Mouse (Mus musculus) lung, embryonic 15.5 days (tissue): ENCODE data around the gene Vipr1. TPM values are rescaled to one million over a fixed set of nuclear protein-coding genes. Genes with fewer than 3 reads are reported as not detected.
A peak's percentile ranks its signal among the peaks of the same experiment; 100 is the strongest.

Experiments used
- ATAC-seq: fragments of 200-750 bp; cut with Nextera tagmentation; 2 replicates; pipeline ENCODE4 v1.8.0; 2017; ENCODE audit warnings: moderate number of reproducible peaks, borderline replicate concordance; ENCODE audit not compliant: low FRiP score, low TSS enrichment; ENCODE audit errors: extremely low read depth
- H3K27ac ChIP-seq: fragments of 300-500 bp; sonication (generic); 2 replicates; pipeline ENCODE4 v1.5.1; 2015; ENCODE audit warnings: moderate library complexity, mild to moderate bottlenecking, inconsistent platforms
- H3K27me3 ChIP-seq: fragments of 300-500 bp; sonication (generic); 2 replicates; pipeline ENCODE4 v1.6.1; 2015; ENCODE audit warnings: inconsistent platforms
- H3K36me3 ChIP-seq: fragments of 300-500 bp; sonication (generic); 2 replicates; pipeline ENCODE4 v1.6.1; 2015; ENCODE audit warnings: inconsistent platforms
- H3K4me1 ChIP-seq: fragments of 300-500 bp; sonication (generic); 2 replicates; pipeline ENCODE4 v1.6.1; 2015; ENCODE audit warnings: inconsistent platforms
- H3K4me2 ChIP-seq: fragments of 300-500 bp; sonication (generic); 2 replicates; pipeline ENCODE4 v1.6.1; 2015; ENCODE audit warnings: inconsistent platforms, mild to moderate bottlenecking, moderate library complexity
- H3K4me3 ChIP-seq: fragments of 300-500 bp; sonication (generic); 2 replicates; pipeline ENCODE4 v1.5.1; 2015; ENCODE audit warnings: mild to moderate bottlenecking, inconsistent platforms
- H3K9ac ChIP-seq: fragments of 300-500 bp; sonication (generic); 2 replicates; pipeline ENCODE4 v1.6.1; 2015; ENCODE audit warnings: inconsistent platforms
- H3K9me3 ChIP-seq: fragments of 300-500 bp; sonication (generic); 2 replicates; pipeline ENCODE4 v1.6.1; 2016; ENCODE audit warnings: inconsistent platforms
- WGBS: fragments of 180-500 bp; shearing (Covaris S2); methylation state at CpG from one replicate; pipeline ENCODE4 v1.1.7; 2015; 5-methylcytosine and 5-hydroxymethylcytosine counted together
- polyA plus RNA-seq: library from polyadenylated mRNA; unstranded; fragments of >200 nt; fragmentation: Nextera tagmentation; extraction: Ambion mirVana; gene quantifications from 2 replicates; pipeline ENCODE4 v1.2.1, GENCODE M21; 2015

The Vipr1 gene
- polyA plus RNA-seq, 1 experiment from 2014 or later: 0.30 TPM

DNA sequence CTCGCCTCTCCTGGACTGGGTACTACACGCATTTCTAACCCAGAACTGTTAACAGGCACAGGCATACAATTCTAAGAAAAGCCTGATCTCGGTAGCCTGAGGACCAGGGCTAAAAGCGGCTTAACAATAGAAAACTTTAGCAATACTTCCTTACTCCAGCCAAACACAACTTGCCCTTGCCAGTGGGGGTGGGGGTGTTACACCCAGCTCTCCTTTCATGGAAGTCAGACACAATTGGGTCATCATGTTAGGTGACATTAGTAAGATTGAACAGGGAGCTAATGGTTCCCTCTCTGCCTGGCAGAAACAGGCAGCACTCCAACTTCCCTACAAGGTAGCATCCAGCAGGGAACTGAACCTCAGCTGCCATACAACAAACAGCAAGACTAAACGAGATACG, 33.1 kb upstream of the Vipr1 start:
- Histone ChIP-seq H3K27me3 (no peaks in the 10 kb centered on the region), H3K9ac (no peak overlapping the region), H3K9me3 (no peaks in the 10 kb centered on the region), H3K4me2 (no peak overlapping the region), H3K4me3 (no peak overlapping the region), H3K27ac (no peak overlapping the region), H3K36me3 (no peaks in the 10 kb centered on the region), H3K4me1 (no peaks in the 10 kb centered on the region)
- ATAC-seq: no peak
- WGBS: 64% methylated on average over 6 of the region's 6 CpGs

DNA sequence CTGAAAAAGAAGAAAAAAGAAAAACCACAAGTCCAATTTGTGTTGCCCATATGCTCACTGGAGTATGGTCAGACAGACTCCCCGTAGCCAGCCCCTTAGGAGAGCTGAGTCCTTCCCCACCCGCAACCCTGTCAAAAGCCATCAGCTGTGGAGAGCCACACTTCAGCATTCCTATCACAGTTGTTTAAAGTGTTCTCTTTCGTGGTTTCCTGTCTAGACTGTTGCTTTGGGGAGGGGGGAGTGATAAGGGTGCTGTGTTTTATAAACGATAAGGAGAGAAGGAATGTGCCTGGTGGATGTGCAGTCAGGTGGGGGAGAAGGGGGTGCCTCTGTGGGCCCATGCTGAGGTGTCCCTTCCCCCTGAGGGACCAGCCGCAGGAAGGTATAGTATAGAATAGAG, 29.3 kb upstream of the Vipr1 start:
- Histone ChIP-seq H3K4me1 (no peaks in the 10 kb centered on the region), H3K27ac (no peak overlapping the region), H3K36me3 (no peaks in the 10 kb centered on the region), H3K27me3 (no peaks in the 10 kb centered on the region), H3K4me3 (no peak overlapping the region), H3K4me2 (no peak overlapping the region), H3K9me3 (no peaks in the 10 kb centered on the region), H3K9ac (no peak overlapping the region)
- 0 out of 2 replicates have a peak, but pooled peaks have one; percentile 19 for ATAC-seq
- WGBS: 6% methylated on average over 5 of the region's 5 CpGs

DNA sequence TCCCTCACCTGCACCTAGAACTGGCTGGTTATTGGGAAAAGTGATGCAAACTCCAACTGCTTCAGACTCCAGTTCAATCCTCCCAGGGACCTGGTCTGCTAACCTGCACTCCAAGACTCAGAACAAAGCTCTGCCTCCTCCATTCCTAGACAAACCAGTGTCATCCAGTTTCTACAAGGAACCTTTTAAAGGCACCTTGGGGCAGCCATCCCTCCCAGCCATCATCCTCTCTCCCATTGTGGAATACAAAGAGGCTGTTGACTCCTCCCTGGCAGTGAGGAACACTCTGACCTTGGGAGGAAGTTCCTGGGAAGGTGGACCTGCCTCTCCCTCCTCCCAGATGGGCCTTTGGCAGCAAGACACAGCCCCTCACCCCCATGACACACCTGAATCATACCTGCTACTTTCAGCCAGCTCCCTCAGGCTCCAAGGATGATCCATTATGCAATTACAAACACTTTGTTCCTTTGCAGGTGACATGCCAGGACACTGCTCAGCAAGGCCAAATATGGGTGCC, 28.2 kb upstream of the Vipr1 start:
- Histone ChIP-seq H3K27me3 (no peaks in the 10 kb centered on the region), H3K4me2 (no peak overlapping the region), H3K4me3 (no peak overlapping the region), H3K9me3 (no peaks in the 10 kb centered on the region), H3K4me1 (no peaks in the 10 kb centered on the region), H3K27ac (no peak overlapping the region), H3K36me3 (no peaks in the 10 kb centered on the region), H3K9ac (no peak overlapping the region)
- no peak for ATAC-seq

DNA sequence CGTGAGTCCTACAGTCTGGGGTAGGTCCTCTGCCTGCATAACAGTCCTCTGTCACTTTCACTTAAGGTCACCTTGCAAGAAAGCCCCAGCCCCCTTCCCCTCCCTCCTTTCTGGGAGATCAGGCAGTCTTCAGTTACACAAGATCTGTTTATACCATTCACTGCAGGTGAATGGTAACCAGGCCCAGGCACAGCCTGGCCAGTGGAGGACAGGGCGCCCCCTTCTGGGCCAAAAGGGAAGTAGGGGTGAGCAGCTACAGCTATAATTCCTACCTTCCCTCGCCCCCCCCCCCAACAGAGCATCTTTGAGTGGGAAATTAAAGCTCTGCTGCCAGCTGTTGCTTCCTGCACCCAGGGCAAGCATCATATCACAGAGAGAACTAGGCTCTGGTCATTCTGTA, 26.0 kb upstream of the Vipr1 start:
- Histone ChIP-seq H3K4me3 (no peak overlapping the region), H3K4me2 (no peak overlapping the region), H3K9ac (no peak overlapping the region), H3K4me1 (no peaks in the 10 kb centered on the region), H3K27me3 (no peaks in the 10 kb centered on the region), H3K9me3 (no peaks in the 10 kb centered on the region), H3K27ac (no peak overlapping the region), H3K36me3 (no peaks in the 10 kb centered on the region)
- WGBS: 51% methylated on average over 3 of the region's 3 CpGs
- ATAC-seq: no peak

DNA sequence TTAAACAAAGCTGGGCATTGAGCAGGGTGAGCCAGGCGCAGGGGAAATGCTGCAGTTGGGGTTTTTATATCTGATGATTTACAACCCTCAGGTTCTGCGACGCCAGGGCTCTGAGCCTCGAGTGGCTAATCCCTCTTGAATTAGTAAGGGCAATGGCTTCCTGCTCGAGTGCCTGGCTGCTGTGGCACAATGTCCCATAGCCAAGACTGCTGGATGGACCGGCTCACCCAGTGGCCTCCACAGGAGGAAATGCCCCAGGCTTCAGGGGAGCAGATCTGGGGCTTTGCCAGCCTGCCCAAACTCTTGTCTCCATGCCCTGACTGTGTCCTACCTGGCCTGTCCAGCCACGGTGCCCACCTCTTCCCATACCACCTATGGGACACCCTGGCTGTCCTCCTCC, 23.1 kb upstream of the Vipr1 start:
- no peak; the same call in 1 of the 2 replicates for ATAC-seq

DNA sequence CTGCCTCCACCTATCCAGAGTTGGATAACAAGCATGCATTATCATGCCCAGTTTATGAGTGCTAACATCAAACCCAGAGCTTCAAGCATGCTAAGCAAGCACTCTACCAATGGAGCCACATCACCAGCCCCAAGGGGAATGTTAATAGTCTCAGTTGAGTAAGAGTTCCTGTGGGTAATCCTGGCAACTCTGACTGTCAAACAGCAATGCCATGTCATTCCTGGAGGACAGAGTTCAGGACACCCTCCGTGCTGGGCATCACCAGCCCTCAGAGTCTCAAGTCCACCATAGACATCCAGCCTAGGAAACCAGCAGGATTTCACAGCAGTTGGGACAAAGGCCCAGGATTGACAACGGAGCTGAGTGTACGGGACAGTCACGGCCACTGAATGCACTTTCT, 19.3 kb upstream of the Vipr1 start:
- no peak for ATAC-seq
- H3K4me2 ChIP-seq: no peak overlapping the region
- H3K36me3 ChIP-seq: no peaks in the 10 kb centered on the region
- no peak overlapping the region for H3K9ac ChIP-seq
- no peaks in the 10 kb centered on the region for H3K27me3 ChIP-seq
- H3K27ac ChIP-seq: no peak overlapping the region
- no peak overlapping the region for H3K4me3 ChIP-seq
- H3K4me1 ChIP-seq: no peaks in the 10 kb centered on the region
- no peaks in the 10 kb centered on the region for H3K9me3 ChIP-seq
- 91% methylated on average over 4 of the region's 4 CpGs for WGBS

More for the DNA sequence above, 23.1 kb upstream of the Vipr1 start:
- Histone ChIP-seq H3K4me1 (no peaks in the 10 kb centered on the region), H3K4me2 (no peak overlapping the region), H3K27me3 (no peaks in the 10 kb centered on the region), H3K9ac (no peak overlapping the region), H3K36me3 (no peaks in the 10 kb centered on the region), H3K9me3 (no peaks in the 10 kb centered on the region), H3K4me3 (no peak overlapping the region), H3K27ac (0 out of 2 replicates have a peak overlapping the region, but pooled peaks have one; percentile 41)
- 25% methylated on average over 7 of the region's 7 CpGs for WGBS

DNA sequence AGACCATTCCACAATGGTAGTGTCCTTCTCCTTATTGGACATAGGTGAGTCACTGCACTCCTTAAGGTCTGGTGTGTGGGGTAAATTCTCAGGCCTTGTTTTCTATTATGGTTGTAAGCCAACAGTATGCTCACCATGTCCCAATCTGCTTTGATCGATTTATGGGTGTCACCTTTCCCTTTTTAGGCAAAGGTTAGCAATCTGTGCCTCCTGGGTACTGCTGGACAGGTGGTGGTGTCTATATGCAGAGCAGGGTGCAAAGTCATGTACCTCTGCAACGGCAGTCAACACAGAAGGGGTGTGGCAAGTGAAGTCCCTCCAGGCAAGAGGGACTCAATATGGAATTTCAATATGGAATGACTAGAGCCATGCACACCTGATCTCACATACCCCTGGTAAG, 17.6 kb upstream of the Vipr1 start:
- no peak for ATAC-seq
- Histone ChIP-seq H3K9me3 (no peaks in the 10 kb centered on the region), H3K27ac (no peak overlapping the region), H3K4me1 (no peaks in the 10 kb centered on the region), H3K27me3 (no peaks in the 10 kb centered on the region), H3K9ac (no peak overlapping the region), H3K4me2 (no peak overlapping the region), H3K4me3 (no peak overlapping the region), H3K36me3 (no peaks in the 10 kb centered on the region)
- WGBS: 68% methylated on average over 2 of the region's 2 CpGs

DNA sequence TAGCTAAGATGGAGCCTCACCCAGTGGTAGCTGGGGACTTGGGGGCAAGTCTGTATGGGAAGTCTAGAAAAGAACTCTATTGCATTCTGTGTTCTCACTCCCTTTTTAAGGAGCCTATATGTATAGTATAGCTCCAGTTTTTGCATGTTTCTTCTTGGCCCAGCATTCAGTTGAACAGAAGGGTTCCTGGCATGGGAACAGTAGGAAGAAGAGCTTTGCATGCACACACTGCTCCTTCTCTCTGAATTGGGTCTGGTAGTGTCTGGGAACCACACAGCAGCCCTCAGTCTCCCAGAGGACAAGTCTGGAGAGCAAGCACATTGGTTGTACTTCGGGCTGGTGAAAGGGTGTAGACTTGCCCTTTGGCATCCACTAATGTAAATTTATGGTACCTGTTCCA, 11.9 kb upstream of the Vipr1 start:
- Histone ChIP-seq H3K4me3 (no peak overlapping the region), H3K36me3 (no peaks in the 10 kb centered on the region), H3K9me3 (no peaks in the 10 kb centered on the region), H3K9ac (no peak overlapping the region), H3K4me2 (no peak overlapping the region), H3K4me1 (no peaks in the 10 kb centered on the region), H3K27me3 (peaks cover 2% of the 10 kb centered on the region; the same call in 1 of the 2 replicates), H3K27ac (no peak overlapping the region)
- 95% methylated on average over 1 of the region's 1 CpGs for WGBS
- no peak for ATAC-seq

DNA sequence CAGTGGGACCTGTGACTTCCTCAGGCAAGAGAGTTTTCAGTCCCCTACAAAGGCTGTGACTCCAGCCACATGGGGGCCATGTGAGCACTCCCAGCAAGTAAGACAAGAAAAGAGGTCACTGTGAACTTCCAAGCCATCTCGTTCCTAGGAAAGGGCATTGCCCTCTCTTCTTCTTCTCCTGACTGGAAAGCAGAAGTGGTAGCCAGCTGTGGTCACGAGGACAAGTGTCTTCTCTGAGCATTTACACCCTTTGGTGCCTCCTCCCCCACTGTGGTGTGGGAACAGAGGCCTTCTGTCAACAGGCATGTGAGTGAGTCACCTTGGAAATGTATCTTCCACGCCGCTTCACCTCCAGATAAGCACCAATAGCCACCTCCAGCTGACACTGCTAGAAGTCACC, 10.6 kb upstream of the Vipr1 start:
- Histone ChIP-seq H3K27ac (no peak overlapping the region), H3K36me3 (no peaks in the 10 kb centered on the region), H3K4me2 (no peak overlapping the region), H3K27me3 (peaks cover 7% of the 10 kb centered on the region; the same call in 1 of the 2 replicates), H3K9ac (no peak overlapping the region), H3K9me3 (no peaks in the 10 kb centered on the region), H3K4me3 (no peak overlapping the region), H3K4me1 (no peaks in the 10 kb centered on the region)
- ATAC-seq: no peak
- 57% methylated on average over 4 of the region's 4 CpGs for WGBS

DNA sequence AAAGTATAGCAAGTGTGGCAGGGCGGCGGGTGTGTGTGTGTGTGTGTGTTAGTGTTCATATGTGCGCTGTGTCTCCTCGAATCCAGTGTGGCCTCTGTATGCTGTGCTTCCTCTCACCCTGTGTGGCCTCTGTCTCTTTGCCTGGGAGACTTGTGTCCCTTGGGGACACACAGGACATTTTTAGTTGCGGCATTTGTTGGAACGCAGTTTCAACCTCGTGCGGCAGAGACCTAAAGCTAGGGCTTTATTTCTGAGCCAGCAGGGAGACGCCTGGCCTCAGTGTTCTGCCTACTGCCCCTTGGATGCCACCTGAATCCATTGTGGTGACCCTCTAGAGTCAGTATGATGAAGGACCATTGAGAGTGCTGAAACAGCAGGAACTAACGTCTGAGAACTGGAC, 9.6 kb upstream of the Vipr1 start:
- Histone ChIP-seq H3K9me3 (no peaks in the 10 kb centered on the region), H3K4me3 (no peak overlapping the region), H3K4me1 (no peaks in the 10 kb centered on the region), H3K27me3 (peaks cover 7% of the 10 kb centered on the region; the same call in 1 of the 2 replicates), H3K9ac (no peak overlapping the region), H3K27ac (no peak overlapping the region), H3K36me3 (no peaks in the 10 kb centered on the region), H3K4me2 (no peak overlapping the region)
- 83% methylated on average over 10 of the region's 10 CpGs for WGBS
- no peak for ATAC-seq

DNA sequence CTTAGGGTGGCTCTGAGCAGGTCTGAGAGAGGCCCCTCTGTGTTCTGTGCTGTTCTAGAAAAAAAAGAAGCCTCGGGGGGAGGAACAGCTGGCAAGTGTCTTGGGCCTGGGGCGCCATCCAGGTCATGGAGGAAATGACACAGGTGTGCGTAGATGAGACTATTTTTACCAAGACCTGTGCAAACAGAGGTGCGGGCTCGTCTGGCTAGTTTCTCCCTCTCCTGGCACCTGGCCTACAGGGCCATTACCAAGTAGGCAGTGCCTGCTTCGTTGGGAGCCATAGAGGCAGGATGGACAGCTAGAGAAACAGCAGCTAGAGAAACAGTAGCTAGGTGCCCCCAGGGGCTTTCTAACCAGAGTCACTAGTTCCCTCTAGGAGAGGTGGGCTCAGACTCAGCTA, 9.2 kb upstream of the Vipr1 start:
- no peak for ATAC-seq
- H3K36me3 ChIP-seq: no peaks in the 10 kb centered on the region
- H3K9me3 ChIP-seq: no peaks in the 10 kb centered on the region
- H3K27ac ChIP-seq: no peak overlapping the region
- peaks cover 7% of the 10 kb centered on the region; the same call in 1 of the 2 replicates for H3K27me3 ChIP-seq
- no peak overlapping the region for H3K4me3 ChIP-seq
- H3K4me1 ChIP-seq: no peaks in the 10 kb centered on the region
- H3K9ac ChIP-seq: no peak overlapping the region
- no peak overlapping the region for H3K4me2 ChIP-seq
- WGBS: 61% methylated on average over 6 of the region's 6 CpGs

DNA sequence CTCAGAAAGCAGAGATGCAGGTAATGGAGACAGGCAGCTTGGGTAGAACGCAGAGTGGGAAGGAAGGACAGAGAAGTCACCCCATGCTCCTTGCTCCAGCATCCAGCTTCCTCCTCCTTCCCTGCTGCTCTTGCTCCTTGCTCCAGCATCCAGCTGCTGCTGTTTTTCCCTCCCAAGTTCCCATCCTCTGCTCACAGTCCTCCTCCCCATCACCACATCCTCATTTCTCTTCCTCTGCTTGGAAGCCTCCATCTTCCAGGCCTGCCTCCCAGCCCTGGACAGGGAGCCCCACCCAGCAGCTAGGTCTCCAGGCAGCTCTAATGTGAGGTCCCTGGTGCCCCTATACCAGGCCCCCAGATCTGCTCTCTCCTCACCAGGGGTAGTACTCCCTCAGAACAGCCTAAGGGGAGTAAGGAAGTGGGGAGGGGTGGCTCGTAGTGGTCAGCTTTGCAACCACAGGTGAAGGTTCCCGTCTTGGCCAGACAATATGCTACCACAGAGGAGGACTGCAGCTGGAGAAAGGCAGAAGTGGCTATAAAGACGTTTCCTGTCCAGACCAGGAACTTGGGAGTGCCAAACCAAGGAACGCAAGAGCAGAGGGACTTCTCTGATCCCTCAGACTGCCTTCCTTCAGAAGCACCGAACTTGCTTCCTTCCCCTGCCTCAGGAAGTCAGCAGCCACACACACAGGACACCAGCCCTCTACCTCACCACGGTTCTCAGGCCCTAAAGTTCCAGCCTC, 6.5 kb upstream of the Vipr1 start:
- no peak for ATAC-seq
- WGBS: 33% methylated on average over 7 of the region's 7 CpGs
- no peak overlapping the region for H3K9ac ChIP-seq
- no peak overlapping the region for H3K4me3 ChIP-seq
- H3K4me2 ChIP-seq: no peak overlapping the region
- H3K27ac ChIP-seq: no peak overlapping the region
- H3K4me1 ChIP-seq: no peaks in the 10 kb centered on the region
- H3K9me3 ChIP-seq: no peaks in the 10 kb centered on the region
- H3K27me3 ChIP-seq: peaks cover 30% of the 10 kb centered on the region
- no peaks in the 10 kb centered on the region for H3K36me3 ChIP-seq
